16 mouse cellular contexts compared by ENCODE assay signal in genomic region chr3:100440754-100441153, GRCm38 (mm10). TPM values are rescaled to one million over a fixed set of nuclear protein-coding genes. Genes with fewer than 3 reads are reported as not detected.
DNase-seq lines count a peak whose midpoint lies in the region; ATAC-seq and TF ChIP-seq lines count a peak whose summit lies in the region.
"Had no signal": no experiment of that assay in that cellular context is flagged by ENCODE, and none has a peak within 500 bp of the region (broad histone marks: within the 10 kb centered on the region; RNA-seq: fewer than 3 reads in every experiment).

No protein-coding gene starts in this region.

- H3K27ac ChIP-seq in liver, embryonic 12.5 days, result peak overlapping the region; percentile 31; the same call in 1 of the 2 replicates
- H3K27ac ChIP-seq: embryonic facial prominence, embryonic 12.5 days; forebrain, embryonic 13.5 days; hindbrain, embryonic 10.5 days; kidney, postnatal 0 days; midbrain, embryonic 12.5 days had no signal

- H3K9ac ChIP-seq in liver, embryonic 12.5 days, result no peak overlapping the region
- H3K9ac ChIP-seq: embryonic facial prominence, embryonic 12.5 days; forebrain, embryonic 13.5 days; midbrain, embryonic 12.5 days had no signal

- 0 out of 2 replicates have a peak, but pooled peaks cover 5% of the 10 kb centered on the region for H3K27me3 ChIP-seq in liver, embryonic 12.5 days (replicated peaks)
- H3K27me3 ChIP-seq: embryonic facial prominence, embryonic 12.5 days; forebrain, embryonic 13.5 days; midbrain, embryonic 12.5 days had no signal

- 42% methylated on average over 4 of the region's 4 CpGs for WGBS in lung, adult 2 months
- WGBS in liver, embryonic 12.5 days (ENCODE audit: insufficient replicate concordance), result 38% methylated on average over 4 of the region's 4 CpGs

- no peak overlapping the region for H3K4me2 ChIP-seq in liver, embryonic 12.5 days
- H3K4me2 ChIP-seq: embryonic facial prominence, embryonic 12.5 days; forebrain, embryonic 13.5 days; midbrain, embryonic 12.5 days had no signal

- no peaks in the 10 kb centered on the region for H3K36me3 ChIP-seq in liver, embryonic 12.5 days
- H3K36me3 ChIP-seq: embryonic facial prominence, embryonic 12.5 days; hindbrain, embryonic 10.5 days; midbrain, embryonic 12.5 days had no signal

- peak; percentile 15 for ATAC-seq in common myeloid progenitor, adult 5-6 weeks (replicated peaks; ENCODE audit: low read depth, poor library complexity, severe bottlenecking)
- ATAC-seq in liver, embryonic 12.5 days, result no peak

- peak; percentile 12 for DNase-seq in lung, postnatal 25 days (ENCODE audit: low spot score)
- no peak for DNase-seq in lung, adult 2 months
- peak; percentile 58 for DNase-seq in yolk sac, embryonic 10.5 days (ENCODE audit: low spot score)
- DNase-seq in spleen, adult 18-20 months, result no peak
- no peak for DNase-seq in heart, postnatal 14 days
- no peak for DNase-seq in layer of hippocampus, adult 9-11 months
- DNase-seq: cerebellum, adult 8-10 months; gastrocnemius, postnatal 25 days had no signal

- no peak overlapping the region for H3K4me3 ChIP-seq in lung, adult 2 months (replicated peaks; ENCODE audit: extremely low read depth, low read depth, low read length)
- no peak overlapping the region for H3K4me3 ChIP-seq in liver, embryonic 12.5 days
- H3K4me3 ChIP-seq: embryonic facial prominence, embryonic 12.5 days; erythroblast, embryonic 14.5 days; forebrain, embryonic 13.5 days; hindbrain, embryonic 10.5 days; midbrain, embryonic 12.5 days had no signal

- no peak for TF ChIP-seq CTCF in lung, adult 2 months (IDR thresholded peaks at IDR 0.05; ENCODE audit: insufficient read depth, low read length)

- intact Hi-C loops in heart, postnatal 14 days (cut with DNase I), result no loop called here

- TF ChIP-seq POLR2A in lung, adult 2 months (IDR thresholded peaks at IDR 0.05; ENCODE audit: borderline replicate concordance, extremely low read depth, low read depth, low read length), result no peak

- no peaks in the 10 kb centered on the region for H3K4me1 ChIP-seq in lung, adult 2 months (ENCODE audit: control insufficient read depth, insufficient read depth, low read length)
- peaks cover 74% of the 10 kb centered on the region for H3K4me1 ChIP-seq in liver, embryonic 12.5 days
- H3K4me1 ChIP-seq: embryonic facial prominence, embryonic 12.5 days; forebrain, embryonic 13.5 days; hindbrain, embryonic 10.5 days; midbrain, embryonic 12.5 days had no signal

- no peaks in the 10 kb centered on the region for H3K9me3 ChIP-seq in liver, embryonic 12.5 days (replicated peaks)
- H3K9me3 ChIP-seq: embryonic facial prominence, embryonic 12.5 days; forebrain, embryonic 13.5 days; hindbrain, embryonic 10.5 days; midbrain, embryonic 12.5 days had no signal

RNA-seq across cellular contexts. Expression of gene Tent5c, which starts 48.4 kb away (rescaled TPM):
- polyA plus RNA-seq in lung, adult 2 months (2012; rRNA removed), result 11.4 and 12.1 TPM in 2 replicates
- total RNA-seq in common myeloid progenitor, adult 5-6 weeks (2017), result 2.9 and 4.2 TPM in 2 replicates
- polyA plus RNA-seq in liver, embryonic 12.5 days (2016; fragmentation: Nextera tagmentation; extraction: Ambion mirVana), result 59.8 and 63.3 TPM in 2 replicates
- 100 to 1,000 TPM in 1 of 2 experiments, 10 to 100 TPM in 1; 87.7 to 105 TPM for total RNA-seq in heart, postnatal 14 days (2021)

Comparison
In these comparisons a context has a peak if more than half of its experiments do, and no peak if none do; other contexts are left out.
1. DNase-seq: peak in lung, postnatal 25 days (single experiment) and yolk sac, embryonic 10.5 days (single experiment); none in lung, adult 2 months (single experiment), spleen, adult 18-20 months (0 of 2), heart, postnatal 14 days (0 of 2) and layer of hippocampus, adult 9-11 months (single experiment).
2. RNA of gene Tent5c, which starts 48.4 kb away (total RNA-seq): 87.7 to 105 TPM in heart, postnatal 14 days; 2.9 to 4.2 TPM in common myeloid progenitor, adult 5-6 weeks; every median in the first group is over 10 times any median in the second.